Mouse (Mus musculus): Measurements from ENCODE around the gene Fam163b. TPM values are rescaled to one million over a fixed set of nuclear protein-coding genes. Genes with fewer than 3 reads are reported as not detected.

Fam163b gene
- polyA plus RNA-seq, 1 experiment from 2014 or later = 0.14 TPM

DNA sequence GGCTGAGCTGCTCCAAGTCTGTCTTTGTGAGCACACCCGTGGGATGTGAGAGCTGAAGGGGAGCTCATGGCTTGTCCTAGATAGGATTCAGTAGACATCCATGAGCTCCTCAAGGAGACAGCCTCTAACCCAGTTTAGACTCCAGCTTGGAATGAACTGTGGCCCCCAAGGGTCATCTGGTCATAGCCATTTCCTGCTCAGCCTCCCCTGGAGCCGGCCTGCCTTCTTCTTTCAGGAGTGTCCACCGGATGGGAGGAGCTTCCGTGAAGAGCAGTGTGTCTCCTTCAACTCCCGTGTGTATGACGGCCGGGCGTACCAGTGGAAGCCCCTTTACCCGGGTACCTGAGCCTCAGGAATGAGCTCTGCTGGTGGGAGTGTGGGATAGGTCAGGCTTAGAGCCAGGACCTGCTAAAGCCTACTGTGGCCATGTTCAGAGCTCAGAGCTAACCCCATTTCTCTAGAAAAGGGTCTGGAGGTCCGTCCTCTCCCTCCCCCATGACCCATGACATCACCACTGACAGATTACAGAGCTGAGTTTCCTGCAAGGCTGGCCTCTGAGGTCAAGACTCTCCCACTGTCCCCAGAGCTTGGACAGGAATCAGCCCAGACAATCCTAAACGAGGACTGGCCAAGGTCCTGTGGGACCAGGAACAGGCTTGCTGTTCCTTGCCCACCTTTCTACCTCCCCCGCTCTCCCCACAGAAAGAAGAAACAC, 58.4 kb downstream of the Fam163b start:
- peaks cover 33% of the 10 kb centered on the region for H3K4me1 ChIP-seq (ENCODE audit: insufficient read depth, low read length)
- no peak for ATAC-seq (ENCODE audit: low FRiP score, low TSS enrichment)

DNA sequence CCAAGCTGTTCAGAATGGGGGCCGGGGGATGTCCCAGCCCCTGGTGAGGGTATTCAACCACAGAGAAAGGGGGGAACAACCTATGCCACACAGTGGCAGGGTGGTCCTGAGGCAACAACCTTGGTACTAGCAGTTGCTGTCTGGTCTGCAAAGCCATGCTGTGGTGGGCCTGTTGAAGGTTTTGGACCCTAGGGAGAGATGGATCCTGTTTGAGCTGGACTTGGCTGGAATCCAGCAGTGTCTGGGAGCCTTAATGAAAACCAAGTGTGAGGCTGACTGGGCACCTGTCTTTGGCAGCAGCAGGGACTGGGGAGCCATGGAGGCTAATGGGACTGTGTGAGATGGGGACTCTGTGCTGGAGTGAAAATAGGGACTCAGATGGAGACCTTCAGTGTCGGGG, 62.6 kb downstream of the Fam163b start:
- peaks cover 35% of the 10 kb centered on the region for H3K4me1 ChIP-seq (ENCODE audit: insufficient read depth, low read length)
- H3K27ac ChIP-seq (ENCODE audit: low read length) = no peak overlapping the region
- no peaks in the 10 kb centered on the region for H3K36me3 ChIP-seq (ENCODE audit: insufficient read depth, low read length)
- peaks cover 7% of the 10 kb centered on the region for H3K27me3 ChIP-seq (ENCODE audit: insufficient read depth, low read length)
- 51% methylated on average over 2 of the region's 2 CpGs for WGBS
- peak overlapping the region; percentile 1; the same call in 1 of the 2 replicates for H3K4me2 ChIP-seq (replicated peaks; ENCODE audit: low read depth, low read length)
- no peak overlapping the region for H3K9ac ChIP-seq (replicated peaks; ENCODE audit: low read length)
- H3K9me3 ChIP-seq (ENCODE audit: low read length) = no peaks in the 10 kb centered on the region
- ATAC-seq (ENCODE audit: low FRiP score, low TSS enrichment) = no peak
- H3K4me3 ChIP-seq (ENCODE audit: low read length) = no peak overlapping the region

More for the DNA sequence above, 58.4 kb downstream of the Fam163b start:
- H3K27ac ChIP-seq (ENCODE audit: low read length) = no peak overlapping the region
- H3K9me3 ChIP-seq (ENCODE audit: low read length) = no peaks in the 10 kb centered on the region
- H3K27me3 ChIP-seq (ENCODE audit: insufficient read depth, low read length) = no peaks in the 10 kb centered on the region
- H3K4me2 ChIP-seq (replicated peaks; ENCODE audit: low read depth, low read length) = no peak overlapping the region
- no peaks in the 10 kb centered on the region for H3K36me3 ChIP-seq (ENCODE audit: insufficient read depth, low read length)
- H3K9ac ChIP-seq (replicated peaks; ENCODE audit: low read length) = no peak overlapping the region
- WGBS = 49% methylated on average over 12 of the region's 12 CpGs
- H3K4me3 ChIP-seq (ENCODE audit: low read length) = no peak overlapping the region

DNA sequence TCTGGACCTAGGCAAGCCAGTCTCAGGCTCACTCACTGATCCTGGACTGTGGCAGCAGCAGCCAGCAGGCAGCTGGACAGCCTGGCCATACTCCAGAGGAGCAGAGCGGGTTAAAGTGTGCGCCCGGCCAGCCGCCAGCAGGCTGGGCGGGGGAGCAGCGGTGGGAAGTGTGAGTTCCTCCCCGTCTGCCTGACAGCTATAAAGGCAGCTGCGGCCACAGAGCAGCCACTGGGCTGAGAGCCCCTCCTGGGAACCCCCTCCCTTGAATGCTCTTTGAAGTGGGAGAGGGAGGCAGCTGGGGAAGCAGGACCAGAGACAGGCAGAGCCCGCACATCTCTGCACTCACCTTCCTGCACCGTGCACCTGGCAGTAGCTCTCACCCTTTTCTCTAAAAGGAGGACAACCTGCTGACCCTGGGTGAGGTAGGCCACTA, 63.1 kb downstream of the Fam163b start, which contains the start of gene Adamtsl2:
Adamtsl2 (plus strand) TSS at position 228 of the 433 bp plus-strand sequence.
- under 1% methylated on average over 10 of the region's 10 CpGs for WGBS
- H3K27ac ChIP-seq (ENCODE audit: low read length) = no peak within 1 kb of the TSS
- peaks cover 34% of the 10 kb centered on the region for H3K4me1 ChIP-seq (ENCODE audit: insufficient read depth, low read length)
- peak within 1 kb of the TSS; percentile 9; the same call in 1 of the 2 replicates for H3K9ac ChIP-seq (replicated peaks; ENCODE audit: low read length)
- H3K9me3 ChIP-seq (ENCODE audit: low read length) = no peaks in the 10 kb centered on the region
- H3K27me3 ChIP-seq (ENCODE audit: insufficient read depth, low read length) = peaks cover 7% of the 10 kb centered on the region
- peak within 1 kb of the TSS; percentile 1; the same call in 1 of the 2 replicates for H3K4me2 ChIP-seq (replicated peaks; ENCODE audit: low read depth, low read length)
- peak; percentile 77 for ATAC-seq (ENCODE audit: low FRiP score, low TSS enrichment)
- H3K4me3 ChIP-seq (ENCODE audit: low read length) = no peak within 1 kb of the TSS
- H3K36me3 ChIP-seq (ENCODE audit: insufficient read depth, low read length) = no peaks in the 10 kb centered on the region

DNA sequence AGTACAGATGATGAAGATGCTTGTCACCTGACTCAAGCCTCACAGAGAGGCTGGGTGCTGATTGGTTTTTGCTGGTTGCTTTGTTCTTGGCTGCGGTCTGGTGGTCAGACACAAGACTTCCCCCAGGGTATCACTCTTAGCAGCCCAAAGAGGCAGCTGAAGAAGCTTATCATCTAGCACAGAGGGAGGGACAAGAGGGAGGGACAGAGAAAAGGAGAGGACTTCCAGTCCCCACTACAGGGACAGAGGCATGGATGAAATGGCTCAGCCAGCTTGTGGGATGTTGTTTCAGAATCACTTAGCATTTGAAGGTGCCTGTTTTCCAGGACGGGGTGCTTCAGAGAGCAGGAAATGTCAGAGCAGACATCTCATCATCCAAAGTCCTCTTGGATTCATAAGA, 64.0 kb downstream of the Fam163b start:
- no peak overlapping the region for H3K4me2 ChIP-seq (replicated peaks; ENCODE audit: low read depth, low read length)
- peaks cover 29% of the 10 kb centered on the region for H3K4me1 ChIP-seq (ENCODE audit: insufficient read depth, low read length)
- ATAC-seq (ENCODE audit: low FRiP score, low TSS enrichment) = no peak
- no peak overlapping the region for H3K27ac ChIP-seq (ENCODE audit: low read length)
- peak overlapping the region; percentile 9; the same call in 1 of the 2 replicates for H3K9ac ChIP-seq (replicated peaks; ENCODE audit: low read length)
- H3K4me3 ChIP-seq (ENCODE audit: low read length) = no peak overlapping the region
- peaks cover 7% of the 10 kb centered on the region for H3K27me3 ChIP-seq (ENCODE audit: insufficient read depth, low read length)
- WGBS = 53% methylated on average over 2 of the region's 2 CpGs
- H3K9me3 ChIP-seq (ENCODE audit: low read length) = no peaks in the 10 kb centered on the region
- no peaks in the 10 kb centered on the region for H3K36me3 ChIP-seq (ENCODE audit: insufficient read depth, low read length)

DNA sequence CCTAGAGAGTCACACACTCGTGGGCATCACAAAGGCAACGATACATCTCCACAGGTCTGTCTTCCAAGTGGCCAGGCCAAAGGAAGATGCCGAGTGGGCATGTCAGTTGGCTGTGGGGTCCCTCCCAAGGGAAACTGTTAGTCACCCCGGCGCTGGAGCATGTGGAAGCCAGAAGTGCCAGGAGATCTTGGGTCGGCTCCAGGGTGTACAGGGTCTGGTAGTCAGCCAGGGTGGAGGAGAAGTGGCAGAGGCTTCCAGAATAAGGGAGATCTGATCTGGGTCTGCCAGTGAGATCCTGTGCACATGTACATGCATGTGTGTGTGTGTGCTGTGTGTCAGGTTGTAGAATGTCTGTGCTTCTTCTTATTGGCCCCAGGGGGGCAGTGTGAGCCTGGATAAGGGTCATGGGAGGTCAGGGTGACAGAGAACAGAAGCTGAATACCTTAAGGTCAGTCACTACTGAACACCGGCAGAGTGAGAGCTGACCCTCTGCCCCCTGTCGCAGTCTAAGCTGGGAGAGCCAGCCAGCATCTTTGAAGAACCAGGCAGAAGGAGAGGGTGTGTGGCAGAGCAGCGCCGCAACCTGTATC, 64.5 kb downstream of the Fam163b start:
- peaks cover 29% of the 10 kb centered on the region for H3K4me1 ChIP-seq (ENCODE audit: insufficient read depth, low read length)
- 73% methylated on average over 10 of the region's 10 CpGs for WGBS
- H3K9me3 ChIP-seq (ENCODE audit: low read length) = no peaks in the 10 kb centered on the region
- H3K4me2 ChIP-seq (replicated peaks; ENCODE audit: low read depth, low read length) = no peak overlapping the region
- H3K27me3 ChIP-seq (ENCODE audit: insufficient read depth, low read length) = peaks cover 7% of the 10 kb centered on the region
- no peak overlapping the region for H3K4me3 ChIP-seq (ENCODE audit: low read length)
- H3K27ac ChIP-seq (ENCODE audit: low read length) = no peak overlapping the region
- H3K36me3 ChIP-seq (ENCODE audit: insufficient read depth, low read length) = no peaks in the 10 kb centered on the region
- no peak for ATAC-seq (ENCODE audit: low FRiP score, low TSS enrichment)
- H3K9ac ChIP-seq (replicated peaks; ENCODE audit: low read length) = no peak overlapping the region

DNA sequence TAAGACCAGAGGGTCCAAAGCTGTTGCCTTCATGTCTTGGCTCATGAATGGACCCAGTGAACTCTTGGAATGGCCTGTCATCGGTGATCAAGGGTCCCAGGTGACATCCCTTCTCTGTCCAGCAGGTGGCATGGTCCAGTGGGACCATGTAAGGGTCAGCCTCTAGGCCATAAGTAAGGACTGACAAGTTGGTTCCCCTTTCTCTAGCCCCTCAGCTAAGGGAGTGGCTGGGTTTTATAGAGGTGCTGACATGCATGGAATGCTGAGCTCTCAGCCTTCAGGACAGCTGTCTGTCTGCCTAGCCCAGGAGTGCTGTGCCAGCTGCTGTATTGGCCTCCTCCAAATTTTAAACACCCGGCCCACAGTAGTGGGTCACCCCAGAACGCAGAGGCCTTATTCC, 66.8 kb downstream of the Fam163b start:
- H3K27ac ChIP-seq (ENCODE audit: low read length) = no peak overlapping the region
- WGBS = 57% methylated on average over 3 of the region's 3 CpGs
- H3K4me3 ChIP-seq (ENCODE audit: low read length) = no peak overlapping the region
- 0 out of 2 replicates have a peak, but pooled peaks have one; percentile 20 for ATAC-seq (ENCODE audit: low FRiP score, low TSS enrichment)
- peaks cover 7% of the 10 kb centered on the region for H3K27me3 ChIP-seq (ENCODE audit: insufficient read depth, low read length)
- no peaks in the 10 kb centered on the region for H3K36me3 ChIP-seq (ENCODE audit: insufficient read depth, low read length)
- H3K4me2 ChIP-seq (replicated peaks; ENCODE audit: low read depth, low read length) = no peak overlapping the region
- H3K9me3 ChIP-seq (ENCODE audit: low read length) = no peaks in the 10 kb centered on the region
- H3K9ac ChIP-seq (replicated peaks; ENCODE audit: low read length) = no peak overlapping the region
- H3K4me1 ChIP-seq (ENCODE audit: insufficient read depth, low read length) = peaks cover 29% of the 10 kb centered on the region

DNA sequence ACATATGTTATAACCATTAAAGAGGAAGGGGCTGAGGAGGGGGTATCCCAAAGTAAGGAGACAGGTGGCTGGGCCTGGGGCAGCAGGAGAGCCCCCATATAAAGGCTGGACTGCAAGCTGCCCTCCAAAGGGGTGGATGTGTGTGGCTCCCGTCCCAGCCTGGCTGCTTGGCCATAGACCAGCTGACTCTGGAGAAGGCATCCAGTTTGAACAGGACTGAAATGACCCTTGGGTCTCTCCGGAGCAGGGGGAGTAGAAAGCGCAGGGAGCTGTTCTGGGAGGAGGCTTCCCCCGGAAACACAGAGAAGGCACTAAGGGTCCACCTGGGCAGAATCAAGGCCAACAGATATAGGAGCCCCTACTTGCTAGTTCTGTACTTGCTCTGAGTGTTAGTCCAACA, 67.5 kb downstream of the Fam163b start:
- Histone ChIP-seq H3K27me3 (ENCODE audit: insufficient read depth, low read length) (peaks cover 7% of the 10 kb centered on the region), H3K4me3 (ENCODE audit: low read length) (no peak overlapping the region), H3K27ac (ENCODE audit: low read length) (no peak overlapping the region), H3K9me3 (ENCODE audit: low read length) (no peaks in the 10 kb centered on the region), H3K9ac (replicated peaks; ENCODE audit: low read length) (0 out of 2 replicates have a peak overlapping the region, but pooled peaks have one; percentile 11), H3K36me3 (ENCODE audit: insufficient read depth, low read length) (no peaks in the 10 kb centered on the region), H3K4me1 (ENCODE audit: insufficient read depth, low read length) (peaks cover 25% of the 10 kb centered on the region), H3K4me2 (replicated peaks; ENCODE audit: low read depth, low read length) (no peak overlapping the region)
- WGBS = 61% methylated on average over 4 of the region's 4 CpGs
- no peak for ATAC-seq (ENCODE audit: low FRiP score, low TSS enrichment)

DNA sequence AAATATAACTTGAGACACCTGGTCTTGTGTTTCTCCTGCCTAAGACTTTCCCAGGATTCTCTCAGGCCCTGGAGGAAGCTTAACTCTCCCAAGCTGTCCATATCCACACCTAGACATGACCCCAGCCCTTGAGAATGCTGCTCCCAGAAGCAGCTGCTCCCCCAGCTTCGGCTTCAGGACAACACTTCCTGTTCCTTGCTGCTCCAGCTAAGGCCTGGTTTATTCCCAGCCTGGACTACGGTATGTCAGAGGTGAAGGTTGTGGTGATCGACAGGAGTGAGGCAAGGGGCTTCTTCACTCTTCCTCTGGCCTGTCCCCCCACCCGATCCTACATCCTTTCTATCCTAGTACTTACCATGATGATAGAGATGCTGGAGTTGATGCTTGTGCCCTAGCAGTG, 68.9 kb downstream of the Fam163b start:
- Histone ChIP-seq H3K27me3 (ENCODE audit: insufficient read depth, low read length) (peaks cover 7% of the 10 kb centered on the region), H3K9me3 (ENCODE audit: low read length) (no peaks in the 10 kb centered on the region), H3K4me1 (ENCODE audit: insufficient read depth, low read length) (peaks cover 11% of the 10 kb centered on the region), H3K36me3 (ENCODE audit: insufficient read depth, low read length) (no peaks in the 10 kb centered on the region), H3K4me3 (ENCODE audit: low read length) (no peak overlapping the region), H3K27ac (ENCODE audit: low read length) (no peak overlapping the region), H3K9ac (replicated peaks; ENCODE audit: low read length) (no peak overlapping the region), H3K4me2 (replicated peaks; ENCODE audit: low read depth, low read length) (no peak overlapping the region)
- WGBS = 56% methylated on average over 4 of the region's 4 CpGs
- no peak for ATAC-seq (ENCODE audit: low FRiP score, low TSS enrichment)

DNA sequence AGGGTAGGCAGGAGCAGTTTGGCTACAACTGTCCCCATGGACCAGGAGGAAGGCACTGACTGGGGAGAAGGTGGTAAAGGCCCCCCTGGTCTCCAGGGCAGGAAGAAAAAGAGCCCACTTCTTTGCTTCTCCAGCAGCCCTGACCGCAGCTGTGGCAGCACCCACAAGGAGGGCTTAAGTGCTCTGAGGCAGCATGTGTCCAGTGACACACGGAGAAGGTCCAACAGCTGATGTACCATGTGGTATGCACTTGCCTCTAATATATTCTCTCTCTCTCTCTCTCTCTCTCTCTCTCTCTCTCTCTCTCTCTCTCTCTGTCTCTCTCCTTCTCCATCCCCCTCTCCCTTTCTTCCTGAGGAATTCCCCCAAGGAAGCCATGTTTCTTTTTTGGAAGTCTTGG, 70.3 kb downstream of the Fam163b start, which contains the start of gene Mymk:
Mymk (minus strand) TSS at position 202 of the 400 bp plus-strand sequence.
- H3K4me1 ChIP-seq (ENCODE audit: insufficient read depth, low read length) = peaks cover 8% of the 10 kb centered on the region; the same call in 1 of the 2 replicates
- no peaks in the 10 kb centered on the region for H3K27me3 ChIP-seq (ENCODE audit: insufficient read depth, low read length)
- ATAC-seq (ENCODE audit: low FRiP score, low TSS enrichment) = no peak
- H3K9me3 ChIP-seq (ENCODE audit: low read length) = no peaks in the 10 kb centered on the region
- H3K36me3 ChIP-seq (ENCODE audit: insufficient read depth, low read length) = no peaks in the 10 kb centered on the region
- H3K4me3 ChIP-seq (ENCODE audit: low read length) = no peak within 1 kb of the TSS
- H3K9ac ChIP-seq (replicated peaks; ENCODE audit: low read length) = no peak within 1 kb of the TSS
- H3K4me2 ChIP-seq (replicated peaks; ENCODE audit: low read depth, low read length) = no peak within 1 kb of the TSS
- 80% methylated on average over 2 of the region's 2 CpGs for WGBS
- no peak within 1 kb of the TSS for H3K27ac ChIP-seq (ENCODE audit: low read length)

DNA sequence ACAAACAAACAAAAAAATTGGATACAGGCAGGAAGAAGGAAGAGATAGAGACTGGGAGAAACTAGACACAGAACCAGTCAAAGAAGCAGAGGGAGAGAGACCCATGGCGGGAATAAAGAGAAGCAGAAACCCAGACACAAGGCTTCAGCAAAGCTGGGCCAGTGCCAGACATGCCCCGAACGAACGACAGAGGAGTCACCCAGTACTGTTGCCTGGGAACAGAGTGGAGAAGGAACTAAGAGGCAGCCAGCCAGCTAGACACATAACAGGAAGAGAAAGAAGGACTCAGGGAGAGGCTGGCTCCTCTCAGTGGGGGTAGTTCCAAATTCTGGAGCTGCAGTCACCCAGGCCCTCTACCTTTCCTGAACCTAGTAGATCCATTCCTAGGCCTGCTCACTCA, 71.2 kb downstream of the Fam163b start:
- 28% methylated on average over 4 of the region's 4 CpGs for WGBS
- Histone ChIP-seq H3K9ac (replicated peaks; ENCODE audit: low read length) (no peak overlapping the region), H3K36me3 (ENCODE audit: insufficient read depth, low read length) (no peaks in the 10 kb centered on the region), H3K27me3 (ENCODE audit: insufficient read depth, low read length) (no peaks in the 10 kb centered on the region), H3K4me1 (ENCODE audit: insufficient read depth, low read length) (peaks cover 8% of the 10 kb centered on the region; the same call in 1 of the 2 replicates), H3K27ac (ENCODE audit: low read length) (no peak overlapping the region), H3K9me3 (ENCODE audit: low read length) (no peaks in the 10 kb centered on the region), H3K4me2 (replicated peaks; ENCODE audit: low read depth, low read length) (no peak overlapping the region), H3K4me3 (ENCODE audit: low read length) (no peak overlapping the region)
- ATAC-seq (ENCODE audit: low FRiP score, low TSS enrichment) = no peak

Data from kidney, embryonic 16.5 days (tissue).